Mouse (Mus musculus): ENCODE data around the gene Fezf1.

The Fezf1 gene

GRCm38 (mm10) chr6:23247512-23248312 lies 450 bp downstream of the Fezf1 start:
- no peak for DNase-seq (ENCODE audit: low spot score in 2 of 2)

GRCm38 (mm10) chr6:23246790-23247511 lies 1.2 kb downstream of the Fezf1 start:
- DNase-seq (ENCODE audit: low spot score in 2 of 2) = no peak

- DNase-seq (ENCODE audit: low spot score in 2 of 2) = no peak
Observed at GRCm38 (mm10) chr6:23246061-23246789, 1.9 kb downstream of the Fezf1 start.

- DNase-seq (ENCODE audit: low spot score in 2 of 2) = no peak
Observed at GRCm38 (mm10) chr6:23245545-23246011, 2.6 kb downstream of the Fezf1 start.

- DNase-seq (ENCODE audit: low spot score in 2 of 2) = no peak
Observed at GRCm38 (mm10) chr6:23245121-23245520, 3.0 kb downstream of the Fezf1 start.

- no peak for DNase-seq (ENCODE audit: low spot score in 2 of 2)
Observed at GRCm38 (mm10) chr6:23243821-23244760, 4.1 kb downstream of the Fezf1 start.

GRCm38 (mm10) chr6:23211499-23211898 lies 36.7 kb downstream of the Fezf1 start:
- DNase-seq (ENCODE audit: low spot score in 2 of 2) = no peak

GRCm38 (mm10) chr6:23207791-23208190 lies 40.4 kb downstream of the Fezf1 start:
- DNase-seq (ENCODE audit: low spot score in 2 of 2) = no peak

GRCm38 (mm10) chr6:23202630-23203029 lies 45.5 kb downstream of the Fezf1 start:
- no peak for DNase-seq (ENCODE audit: low spot score in 2 of 2)

All from urinary bladder, postnatal 4 days (tissue).